Mouse (Mus musculus) stomach, embryonic 15.5 days (tissue): Measurements from ENCODE around the gene Zfhx3. TPM values are rescaled to one million over a fixed set of nuclear protein-coding genes. Genes with fewer than 3 reads are reported as not detected.

Experiments
- ATAC-seq: fragments of 200-750 bp; cut with Nextera tagmentation; 2 replicates; pipeline ENCODE4 v1.8.0; 2017; ENCODE audit warnings: low read depth, moderate number of reproducible peaks, moderate TSS enrichment; ENCODE audit not compliant: insufficient read depth, low FRiP score
- H3K27ac ChIP-seq: fragments of 300-500 bp; sonication (generic); 2 replicates; pipeline ENCODE4 v1.5.1; 2015; ENCODE audit warnings: mild to moderate bottlenecking, inconsistent platforms
- H3K27me3 ChIP-seq: fragments of 300-500 bp; sonication (generic); replicated peaks from 2 replicates; pipeline ENCODE4 v1.6.1; 2015; ENCODE audit warnings: inconsistent platforms
- H3K36me3 ChIP-seq: fragments of 300-500 bp; sonication (generic); 2 replicates; pipeline ENCODE4 v1.6.1; 2015; ENCODE audit warnings: inconsistent platforms
- H3K4me1 ChIP-seq: fragments of 300-500 bp; sonication (generic); 2 replicates; pipeline ENCODE4 v1.6.1; 2015; ENCODE audit warnings: inconsistent platforms
- H3K4me2 ChIP-seq: fragments of 300-500 bp; sonication (generic); 2 replicates; pipeline ENCODE4 v1.6.1; 2015; ENCODE audit warnings: mild to moderate bottlenecking, inconsistent platforms
- H3K4me3 ChIP-seq: fragments of 300-500 bp; sonication (generic); replicated peaks from 2 replicates; pipeline ENCODE4 v1.5.1; 2015; ENCODE audit warnings: inconsistent platforms
- H3K9ac ChIP-seq: fragments of 300-500 bp; sonication (generic); 2 replicates; pipeline ENCODE4 v1.6.1; 2015; ENCODE audit warnings: inconsistent platforms
- H3K9me3 ChIP-seq: fragments of 300-500 bp; sonication (generic); 2 replicates; pipeline ENCODE4 v1.6.1; 2016; ENCODE audit warnings: inconsistent platforms
- WGBS: fragments of 180-500 bp; shearing (Covaris S2); methylation state at CpG from one replicate; pipeline ENCODE4 v1.1.7; 2015; 5-methylcytosine and 5-hydroxymethylcytosine counted together
- polyA plus RNA-seq: library from polyadenylated mRNA; unstranded; fragments of >200 nt; fragmentation: Nextera tagmentation; extraction: Ambion mirVana; gene quantifications from 2 replicates; pipeline ENCODE4 v1.2.1, GENCODE M21; 2015

Zfhx3 gene
- polyA plus RNA-seq, 1 experiment from 2014 or later: 12.9 TPM

GRCm38 (mm10) chr8:108215026-108215425 lies 272.6 kb downstream of the Zfhx3 start:
- Histone ChIP-seq H3K4me3 (no peak overlapping the region), H3K4me2 (no peak overlapping the region), H3K4me1 (no peaks in the 10 kb centered on the region), H3K27ac (no peak overlapping the region), H3K36me3 (no peaks in the 10 kb centered on the region), H3K27me3 (no peaks in the 10 kb centered on the region), H3K9me3 (no peaks in the 10 kb centered on the region), H3K9ac (no peak overlapping the region)
- no peak for ATAC-seq
- WGBS: 89% methylated on average over 3 of the region's 3 CpGs

- WGBS: 71% methylated on average over 13 of the region's 13 CpGs
- ATAC-seq: no peak
- no peak overlapping the region for H3K4me2 ChIP-seq
Measured at GRCm38 (mm10) chr8:108218171-108218840, 275.9 kb downstream of the Zfhx3 start.

GRCm38 (mm10) chr8:108220511-108220910 lies 278.1 kb downstream of the Zfhx3 start:
- H3K4me3 ChIP-seq: no peak overlapping the region

More at GRCm38 (mm10) chr8:108218171-108218840, 275.9 kb downstream of the Zfhx3 start:
- H3K9me3 ChIP-seq: no peaks in the 10 kb centered on the region
- H3K27me3 ChIP-seq: no peaks in the 10 kb centered on the region
- H3K4me3 ChIP-seq: no peak overlapping the region
- H3K4me1 ChIP-seq: no peaks in the 10 kb centered on the region
- no peak overlapping the region for H3K9ac ChIP-seq
- no peak overlapping the region for H3K27ac ChIP-seq
- no peaks in the 10 kb centered on the region for H3K36me3 ChIP-seq

GRCm38 (mm10) chr8:108222091-108222490 lies 279.6 kb downstream of the Zfhx3 start:
- no peak for ATAC-seq
- Histone ChIP-seq H3K4me2 (no peak overlapping the region), H3K27ac (no peak overlapping the region), H3K4me3 (no peak overlapping the region), H3K27me3 (no peaks in the 10 kb centered on the region), H3K9me3 (no peaks in the 10 kb centered on the region), H3K36me3 (no peaks in the 10 kb centered on the region), H3K4me1 (no peaks in the 10 kb centered on the region), H3K9ac (no peak overlapping the region)
- WGBS: 67% methylated on average over 2 of the region's 2 CpGs

More at GRCm38 (mm10) chr8:108220511-108220910, 278.1 kb downstream of the Zfhx3 start:
- H3K9me3 ChIP-seq: no peaks in the 10 kb centered on the region
- no peaks in the 10 kb centered on the region for H3K4me1 ChIP-seq
- no peak for ATAC-seq
- H3K4me2 ChIP-seq: no peak overlapping the region
- no peak overlapping the region for H3K9ac ChIP-seq
- no peaks in the 10 kb centered on the region for H3K36me3 ChIP-seq
- no peaks in the 10 kb centered on the region for H3K27me3 ChIP-seq
- 63% methylated on average over 3 of the region's 3 CpGs for WGBS
- no peak overlapping the region for H3K27ac ChIP-seq

- Histone ChIP-seq H3K27ac (no peak overlapping the region), H3K4me1 (no peaks in the 10 kb centered on the region), H3K9me3 (no peaks in the 10 kb centered on the region), H3K36me3 (no peaks in the 10 kb centered on the region), H3K4me2 (no peak overlapping the region), H3K9ac (no peak overlapping the region), H3K4me3 (no peak overlapping the region), H3K27me3 (no peaks in the 10 kb centered on the region)
- ATAC-seq: no peak
- 82% methylated on average over 7 of the region's 7 CpGs for WGBS
Measured at GRCm38 (mm10) chr8:108232326-108232725, 289.9 kb downstream of the Zfhx3 start.

- 55% methylated on average over 4 of the region's 4 CpGs for WGBS
- Histone ChIP-seq H3K4me2 (no peak overlapping the region), H3K9me3 (no peaks in the 10 kb centered on the region), H3K4me3 (no peak overlapping the region), H3K27me3 (0 out of 2 replicates have a peak, but pooled peaks cover 3% of the 10 kb centered on the region), H3K4me1 (no peaks in the 10 kb centered on the region), H3K27ac (no peak overlapping the region), H3K36me3 (no peaks in the 10 kb centered on the region), H3K9ac (no peak overlapping the region)
- ATAC-seq: no peak
Measured at GRCm38 (mm10) chr8:108234481-108234880, 292.0 kb downstream of the Zfhx3 start.

- Histone ChIP-seq H3K9ac (no peak overlapping the region), H3K27ac (no peak overlapping the region), H3K4me2 (no peak overlapping the region), H3K27me3 (0 out of 2 replicates have a peak, but pooled peaks cover 3% of the 10 kb centered on the region), H3K9me3 (no peaks in the 10 kb centered on the region), H3K36me3 (no peaks in the 10 kb centered on the region), H3K4me1 (peaks cover 8% of the 10 kb centered on the region; the same call in 1 of the 2 replicates), H3K4me3 (no peak overlapping the region)
- no peak for ATAC-seq
- WGBS: 53% methylated on average over 8 of the region's 8 CpGs
Measured at GRCm38 (mm10) chr8:108236715-108237114, 294.3 kb downstream of the Zfhx3 start.

GRCm38 (mm10) chr8:108239531-108239930 lies 297.1 kb downstream of the Zfhx3 start:
- 0 out of 2 replicates have a peak, but pooled peaks cover 6% of the 10 kb centered on the region for H3K27me3 ChIP-seq
- H3K4me3 ChIP-seq: no peak overlapping the region
- peaks cover 8% of the 10 kb centered on the region; the same call in 1 of the 2 replicates for H3K4me1 ChIP-seq
- no peak for ATAC-seq
- no peak overlapping the region for H3K4me2 ChIP-seq
- no peaks in the 10 kb centered on the region for H3K36me3 ChIP-seq
- H3K9ac ChIP-seq: no peak overlapping the region
- H3K27ac ChIP-seq: no peak overlapping the region
- WGBS: 78% methylated on average over 5 of the region's 5 CpGs
- no peaks in the 10 kb centered on the region for H3K9me3 ChIP-seq

GRCm38 (mm10) chr8:108241041-108241690 lies 298.7 kb downstream of the Zfhx3 start:
- Histone ChIP-seq H3K27ac (no peak overlapping the region), H3K27me3 (0 out of 2 replicates have a peak, but pooled peaks cover 10% of the 10 kb centered on the region), H3K9ac (no peak overlapping the region), H3K9me3 (no peaks in the 10 kb centered on the region), H3K36me3 (no peaks in the 10 kb centered on the region), H3K4me3 (peak overlapping the region; percentile 10; the same call in 1 of the 2 replicates), H3K4me2 (peak overlapping the region; percentile 56), H3K4me1 (peaks cover 8% of the 10 kb centered on the region; the same call in 1 of the 2 replicates)
- no peak; the same call in 1 of the 2 replicates for ATAC-seq
- WGBS: 16% methylated on average over 19 of the region's 19 CpGs

- no peak for ATAC-seq
- H3K9me3 ChIP-seq: no peaks in the 10 kb centered on the region
- no peak overlapping the region for H3K4me2 ChIP-seq
- no peaks in the 10 kb centered on the region for H3K36me3 ChIP-seq
- WGBS: 38% methylated on average over 9 of the region's 9 CpGs
- no peak overlapping the region for H3K27ac ChIP-seq
- 0 out of 2 replicates have a peak, but pooled peaks cover 11% of the 10 kb centered on the region for H3K27me3 ChIP-seq
- no peak overlapping the region for H3K9ac ChIP-seq
- H3K4me1 ChIP-seq: peaks cover 8% of the 10 kb centered on the region; the same call in 1 of the 2 replicates
- no peak overlapping the region for H3K4me3 ChIP-seq
Measured at GRCm38 (mm10) chr8:108243270-108243669, 300.8 kb downstream of the Zfhx3 start.

GRCm38 (mm10) chr8:108244636-108245494 lies 302.4 kb downstream of the Zfhx3 start:
- Histone ChIP-seq H3K27me3 (0 out of 2 replicates have a peak, but pooled peaks cover 11% of the 10 kb centered on the region), H3K4me3 (no peak overlapping the region), H3K4me1 (peaks cover 8% of the 10 kb centered on the region; the same call in 1 of the 2 replicates), H3K9me3 (no peaks in the 10 kb centered on the region), H3K4me2 (no peak overlapping the region), H3K27ac (no peak overlapping the region), H3K36me3 (no peaks in the 10 kb centered on the region), H3K9ac (no peak overlapping the region)
- no peak for ATAC-seq
- 66% methylated on average over 17 of the region's 17 CpGs for WGBS
